Mouse (Mus musculus): ENCODE data around the gene Mad2l2.
A peak's percentile ranks its signal among the peaks of the same experiment; 100 is the strongest.
"Not testable (repeated sequence)": the region's sequence is repeated elsewhere in the genome, so short reads cannot be mapped to it uniquely, and the experiment has no call there.

The Mad2l2 gene

GRCm38 (mm10) chr4:148108565-148109100 lies 21.6 kb upstream of the Mad2l2 start:
- no peak for DNase-seq

DNA sequence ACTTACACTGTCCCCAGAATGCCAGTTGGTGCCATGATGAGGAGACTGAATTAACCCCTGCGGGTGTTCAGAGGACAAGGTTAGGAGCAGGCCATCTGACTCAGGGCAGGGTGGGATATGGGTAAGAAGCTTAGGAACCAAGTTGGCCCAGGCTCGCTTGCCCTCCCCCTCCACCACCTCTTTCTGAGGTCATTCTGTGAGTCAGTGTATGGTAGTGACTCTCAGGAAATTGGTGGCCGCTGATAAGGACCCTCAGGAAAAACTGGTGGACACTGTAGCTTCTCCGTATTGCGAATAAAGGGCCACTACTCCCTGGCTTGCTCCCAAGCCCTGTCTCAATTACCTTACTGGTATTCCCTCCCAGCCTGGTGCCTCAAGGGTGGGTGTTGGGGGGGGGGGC lies 21.0 kb upstream of the Mad2l2 start:
- DNase-seq = no peak

- no peak for DNase-seq
These were observed 17.7 kb upstream of the Mad2l2 start for GRCm38 (mm10) chr4:148112519-148112918.

DNA sequence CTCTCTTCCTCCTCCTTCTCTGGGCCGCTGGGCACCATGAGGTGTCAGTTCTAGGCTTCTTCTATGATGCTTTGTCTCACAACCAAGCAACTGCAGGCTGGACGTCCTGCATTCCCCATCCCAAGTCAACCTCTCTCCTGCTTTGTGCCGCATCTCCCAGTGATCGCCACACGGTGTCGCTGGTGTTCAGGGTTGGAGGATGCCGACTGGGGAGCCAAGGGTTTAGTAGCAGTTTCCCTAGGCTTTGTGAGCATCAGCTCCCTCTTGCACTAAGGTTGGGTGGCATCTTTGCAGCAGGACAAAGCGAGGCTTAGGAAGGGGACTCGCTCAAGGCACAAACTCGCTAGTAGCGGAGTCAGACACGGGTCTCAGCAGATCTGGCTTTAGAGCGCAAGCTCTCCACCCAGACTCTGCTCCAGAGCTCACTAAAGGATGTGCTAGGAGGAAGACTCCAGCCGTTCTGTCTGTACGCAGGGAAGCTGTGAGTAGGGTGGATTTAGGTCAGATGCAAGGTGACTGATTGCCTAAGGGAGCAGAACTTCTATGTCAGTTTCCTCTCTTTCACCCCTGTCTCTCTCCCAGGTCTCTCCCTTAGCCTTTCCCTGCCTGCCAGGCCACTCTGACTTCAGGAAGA lies 15.3 kb upstream of the Mad2l2 start:
- DNase-seq = peak; percentile 92

GRCm38 (mm10) chr4:148115467-148115866 lies 14.7 kb upstream of the Mad2l2 start:
- peak; percentile 63 for DNase-seq

GRCm38 (mm10) chr4:148116657-148117056 lies 13.5 kb upstream of the Mad2l2 start:
- DNase-seq = no peak

GRCm38 (mm10) chr4:148117392-148117791 lies 12.8 kb upstream of the Mad2l2 start:
- no peak for DNase-seq

- DNase-seq = not testable (repeated sequence)
These were observed 10.6 kb upstream of the Mad2l2 start for GRCm38 (mm10) chr4:148119578-148119977.

- no peak for DNase-seq
These were observed 9.6 kb upstream of the Mad2l2 start for GRCm38 (mm10) chr4:148120555-148120954.

GRCm38 (mm10) chr4:148121362-148121761 lies 8.8 kb upstream of the Mad2l2 start:
- DNase-seq = no peak

GRCm38 (mm10) chr4:148121982-148122693 lies 8.0 kb upstream of the Mad2l2 start:
- no peak for DNase-seq

DNA sequence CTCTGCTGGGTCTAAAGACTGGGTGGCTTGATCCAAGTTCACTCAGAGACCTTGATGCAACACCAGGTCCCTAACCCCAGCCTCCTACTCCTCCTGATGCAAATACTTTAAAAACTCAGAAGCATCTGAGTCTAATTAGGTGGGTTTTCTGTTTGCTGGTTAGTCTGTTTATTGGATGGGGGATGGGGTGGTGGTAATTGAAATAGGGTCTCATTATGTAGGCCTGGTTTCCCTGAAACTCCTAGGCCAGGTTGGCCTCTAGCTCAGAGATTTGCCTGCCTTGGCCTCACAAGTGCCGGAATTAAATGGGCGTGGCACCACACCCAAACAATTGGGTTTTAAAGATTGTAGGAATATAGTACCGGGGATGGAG lies 7.5 kb upstream of the Mad2l2 start:
- no peak for DNase-seq

DNA sequence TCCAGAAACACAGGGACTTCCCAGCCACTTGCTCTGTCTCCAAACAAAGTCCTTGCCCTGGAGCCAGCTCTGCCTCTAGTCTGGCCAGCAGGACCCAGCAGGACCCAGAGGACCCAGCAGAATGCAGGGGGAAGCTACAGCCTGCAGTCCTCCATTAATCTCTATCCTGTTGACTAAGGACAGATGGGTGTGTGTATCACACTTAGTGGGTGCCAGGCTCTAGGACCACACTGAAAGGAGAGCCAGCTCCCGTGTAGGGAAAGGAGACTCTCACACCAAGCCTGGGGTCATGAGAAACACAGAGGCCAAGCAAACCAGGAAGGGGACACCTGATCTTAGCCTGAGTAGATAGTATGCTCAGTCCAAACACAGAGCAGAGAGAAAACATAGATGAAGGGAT lies 1.9 kb upstream of the Mad2l2 start:
- DNase-seq = no peak

- DNase-seq = no peak
These were observed 1.5 kb upstream of the Mad2l2 start for GRCm38 (mm10) chr4:148128672-148129071.

GRCm38 (mm10) chr4:148130561-148131413 lies 603 bp downstream of the Mad2l2 start, which contains the start of gene Draxin:
Gene Draxin (minus strand): TSS chr4:148130698.
- DNase-seq = peak; percentile 68

GRCm38 (mm10) chr4:148131497-148132081 lies 1.4 kb downstream of the Mad2l2 start:
- no peak for DNase-seq

GRCm38 (mm10) chr4:148134988-148135387 lies 4.8 kb downstream of the Mad2l2 start:
- DNase-seq = no peak

DNA sequence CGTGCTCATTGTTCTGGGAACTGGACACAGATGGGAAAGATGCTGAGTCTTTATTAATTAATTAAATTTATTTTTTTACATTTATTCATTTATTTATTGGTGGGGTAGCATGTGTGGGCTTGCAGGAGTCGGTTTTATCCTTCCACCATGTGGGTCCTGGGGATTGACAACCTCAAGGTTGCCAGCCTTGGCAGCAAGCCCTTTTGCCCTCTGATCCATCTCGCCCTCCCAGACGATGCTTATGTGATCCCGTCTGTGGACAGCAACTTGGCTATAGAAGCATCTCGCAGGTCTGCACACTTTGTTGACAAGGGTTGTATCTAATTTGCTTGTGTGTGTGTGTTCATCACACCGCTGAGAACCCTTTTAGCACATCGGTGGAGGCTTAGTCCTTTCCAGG lies 7.3 kb downstream of the Mad2l2 start:
- DNase-seq = no peak

- no peak for DNase-seq
These were observed 9.5 kb downstream of the Mad2l2 start for GRCm38 (mm10) chr4:148139767-148140097.

GRCm38 (mm10) chr4:148140098-148141011 lies 10.2 kb downstream of the Mad2l2 start:
- DNase-seq = peak; percentile 95

DNA sequence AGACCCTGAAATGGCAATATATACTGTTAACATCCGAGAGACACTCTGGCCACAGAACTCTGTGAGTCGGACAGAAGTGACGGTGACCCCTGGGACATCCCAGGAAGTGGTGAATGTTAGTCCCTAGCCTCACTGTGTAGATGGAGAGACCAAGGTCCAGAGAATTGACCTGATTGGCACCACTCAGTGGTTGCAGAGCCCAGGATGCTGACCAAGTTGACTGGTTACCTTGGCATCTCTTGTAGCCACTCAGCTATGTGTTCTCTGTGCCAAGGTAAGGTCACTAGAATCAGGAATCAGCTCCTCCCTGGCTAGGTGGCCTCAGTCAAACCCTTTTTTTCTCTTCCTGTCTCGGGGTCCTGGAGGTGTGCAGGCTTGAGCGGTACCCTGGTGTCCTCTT lies 13.5 kb downstream of the Mad2l2 start:
- DNase-seq = no peak

- DNase-seq = no peak
These were observed 17.5 kb downstream of the Mad2l2 start for GRCm38 (mm10) chr4:148147714-148148113.

Measured in thymus, postnatal 4 days (tissue).